Mouse (Mus musculus) cerebellum, adult 2 months (tissue): Measurements from ENCODE around the gene Fmnl2. TPM values are rescaled to one million over a fixed set of nuclear protein-coding genes. Genes with fewer than 3 reads are reported as not detected.

Experiments
- DNase-seq, 2 experiments: peaks; one replicate each; pipeline ENCODE4 v3.0.0; 2021
- H3K27ac ChIP-seq: fragments of 200-500 bp; 2 replicates; pipeline ENCODE4 v1.5.1; 2012; ENCODE audit warnings: low read length, control low read depth, inconsistent platforms; ENCODE audit not compliant: insufficient read depth
- H3K27me3 ChIP-seq: fragments of 200-500 bp; 2 replicates; pipeline ENCODE4 v1.6.1; 2012; ENCODE audit warnings: inconsistent platforms, mild to moderate bottlenecking, low read length, moderate library complexity; ENCODE audit not compliant: control insufficient read depth, insufficient read depth
- H3K4me1 ChIP-seq: fragments of 200-500 bp; 2 replicates; pipeline ENCODE4 v1.6.1; 2011; ENCODE audit warnings: low read length; ENCODE audit not compliant: control insufficient read depth, insufficient read depth
- H3K4me3 ChIP-seq: fragments of 200-500 bp; replicated peaks from 2 replicates; pipeline ENCODE3; 2011; ENCODE audit warnings: mild to moderate bottlenecking, low read depth, low read length, control low read depth; ENCODE audit not compliant: insufficient read depth
- CTCF ChIP-seq: fragments of 200-500 bp; IDR thresholded peaks from 2 replicates; pipeline ENCODE4 v1.5.1; 2011; ENCODE audit warnings: low read depth, mild to moderate bottlenecking, control low read depth, low read length, moderate library complexity, borderline replicate concordance; ENCODE audit not compliant: insufficient read depth
- POLR2A ChIP-seq: fragments of 200-500 bp; IDR thresholded peaks from 2 replicates; pipeline ENCODE4 v1.6.1; 2011; ENCODE audit warnings: low read length, control low read depth, borderline replicate concordance; ENCODE audit not compliant: insufficient read depth
- WGBS: fragments of 180-500 bp; shearing (Covaris S2); methylation state at CpG from one replicate; pipeline ENCODE4 v1.1.7; 2018; 5-methylcytosine and 5-hydroxymethylcytosine counted together
- polyA plus RNA-seq: library from polyadenylated mRNA; depleted of rRNA; stranded (reverse); fragments of >200 nt; gene quantifications from 2 replicates; pipeline ENCODE4 v1.2.3, GENCODE M21; 2012

Fmnl2 gene
- polyA plus RNA-seq, 1 experiment: 25.3 TPM

DNA sequence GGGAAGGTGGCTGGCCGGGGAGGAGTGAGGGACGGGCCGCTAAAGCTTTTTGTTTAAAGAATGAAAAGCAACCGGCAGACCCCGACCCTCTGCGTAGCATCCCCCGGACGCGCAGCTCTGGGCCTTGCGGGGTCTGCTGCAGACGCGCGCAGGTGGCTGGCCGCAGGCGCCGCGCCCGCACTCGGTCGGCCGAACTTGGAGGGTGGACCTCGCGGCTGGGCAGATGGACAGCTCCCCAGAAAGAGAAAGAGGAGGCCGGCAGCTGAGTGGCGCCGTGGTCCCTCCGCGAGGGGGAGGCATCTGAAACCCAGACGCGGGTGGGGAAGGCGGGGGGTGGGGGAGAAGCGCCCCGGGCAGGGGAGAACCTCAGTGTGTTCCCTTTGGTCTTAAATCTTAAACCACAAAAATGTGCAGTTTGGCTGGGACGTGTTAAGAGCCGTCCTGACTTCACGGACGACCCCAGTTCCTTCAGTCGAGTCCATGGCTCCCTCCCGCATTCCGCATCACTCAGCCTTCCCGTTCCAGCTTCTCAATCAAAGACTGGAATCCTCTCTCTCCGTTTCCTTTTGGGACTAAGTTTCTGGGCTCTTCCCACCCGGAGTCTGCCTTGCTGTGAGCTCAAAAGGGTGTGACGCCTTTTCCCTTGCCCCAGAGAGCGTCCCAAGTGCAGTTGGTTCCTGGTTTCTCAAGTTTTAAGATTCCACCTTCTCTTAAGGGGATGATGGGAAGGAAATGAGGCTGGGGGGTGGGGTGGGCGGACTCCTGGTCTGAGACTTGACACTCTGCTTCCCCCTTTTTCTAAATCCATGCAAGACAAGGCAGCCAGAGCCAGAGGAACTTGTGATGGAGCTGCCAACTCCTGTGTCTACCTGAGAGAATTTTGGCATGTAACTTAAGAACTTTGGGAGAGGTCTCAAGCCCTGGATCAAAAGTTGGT is 1.1 kb downstream of the Fmnl2 start:
- Histone ChIP-seq H3K27me3 (no peaks in the 10 kb centered on the region), H3K27ac (0 out of 2 replicates have a peak overlapping the region, but pooled peaks have one; percentile 12), H3K4me3 (peak overlapping the region; percentile 63), H3K4me1 (peaks cover 14% of the 10 kb centered on the region)
- no peak for TF ChIP-seq POLR2A
- no peak for TF ChIP-seq CTCF
- DNase-seq: peak; percentile 68 to 74
- WGBS: 1% methylated on average over 45 of the region's 46 CpGs

DNA sequence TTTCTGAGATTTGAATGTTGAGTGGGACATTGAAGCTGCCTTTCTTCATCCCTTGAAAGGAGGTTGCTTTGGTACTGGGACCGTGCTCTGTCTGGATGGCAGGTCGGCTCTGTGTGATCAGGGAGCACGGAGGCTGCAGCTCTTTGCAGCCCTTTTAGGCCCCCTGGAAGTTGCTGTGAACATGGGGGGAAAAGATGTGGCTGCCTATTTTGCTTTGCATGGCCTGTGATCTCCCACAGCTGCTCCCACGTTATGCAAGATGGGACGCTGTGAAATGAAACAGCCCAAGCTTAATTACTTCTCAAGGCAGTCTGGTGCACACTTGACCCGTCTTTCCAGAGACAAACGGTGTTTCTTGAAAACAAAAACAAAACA is 1.8 kb downstream of the Fmnl2 start:
- no peak for TF ChIP-seq POLR2A
- H3K4me1 ChIP-seq: peaks cover 14% of the 10 kb centered on the region
- H3K4me3 ChIP-seq: peak overlapping the region; percentile 33
- 21% methylated on average over 7 of the region's 7 CpGs for WGBS
- H3K27ac ChIP-seq: no peak overlapping the region
- H3K27me3 ChIP-seq: no peaks in the 10 kb centered on the region
- peak; percentile 19 to 29 for DNase-seq

DNA sequence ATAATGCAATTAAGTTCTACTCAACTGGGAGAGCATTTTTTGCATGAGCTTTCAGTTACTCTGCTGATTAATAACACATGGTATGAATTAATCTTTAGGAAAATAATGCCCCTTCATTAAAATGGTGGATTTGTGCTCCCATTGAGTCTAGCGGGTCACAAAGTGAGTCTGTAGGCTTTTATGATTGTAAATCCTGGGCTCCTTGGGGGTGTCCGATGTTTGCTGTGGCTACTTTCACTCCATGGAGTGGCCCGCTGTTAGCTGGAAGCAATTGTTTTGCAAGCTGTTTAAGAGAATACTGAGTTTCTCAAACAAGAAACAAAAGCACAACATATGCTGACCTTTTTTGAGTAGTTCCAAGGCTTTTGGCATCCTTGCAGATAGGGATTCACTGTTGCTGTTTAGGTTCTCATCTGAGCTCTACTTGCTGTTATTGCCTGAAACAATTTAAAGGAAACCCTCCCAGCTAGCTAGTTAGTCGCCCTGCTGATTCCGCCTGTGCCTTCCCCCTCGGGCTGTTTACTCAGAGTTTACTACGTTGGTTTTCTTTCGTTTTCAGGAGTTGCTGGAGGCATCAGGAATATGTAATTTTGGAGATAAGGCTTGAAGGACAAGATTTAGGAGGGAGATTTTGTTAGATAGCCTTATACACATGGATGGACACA is 2.6 kb downstream of the Fmnl2 start:
- TF ChIP-seq POLR2A (no peak), CTCF (no peak)
- Histone ChIP-seq H3K4me1 (peaks cover 14% of the 10 kb centered on the region), H3K4me3 (peak overlapping the region; percentile 33), H3K27ac (no peak overlapping the region), H3K27me3 (no peaks in the 10 kb centered on the region)
- peak in 1 of 2 experiments; percentile 44 for DNase-seq
- 22% methylated on average over 8 of the region's 8 CpGs for WGBS

DNA sequence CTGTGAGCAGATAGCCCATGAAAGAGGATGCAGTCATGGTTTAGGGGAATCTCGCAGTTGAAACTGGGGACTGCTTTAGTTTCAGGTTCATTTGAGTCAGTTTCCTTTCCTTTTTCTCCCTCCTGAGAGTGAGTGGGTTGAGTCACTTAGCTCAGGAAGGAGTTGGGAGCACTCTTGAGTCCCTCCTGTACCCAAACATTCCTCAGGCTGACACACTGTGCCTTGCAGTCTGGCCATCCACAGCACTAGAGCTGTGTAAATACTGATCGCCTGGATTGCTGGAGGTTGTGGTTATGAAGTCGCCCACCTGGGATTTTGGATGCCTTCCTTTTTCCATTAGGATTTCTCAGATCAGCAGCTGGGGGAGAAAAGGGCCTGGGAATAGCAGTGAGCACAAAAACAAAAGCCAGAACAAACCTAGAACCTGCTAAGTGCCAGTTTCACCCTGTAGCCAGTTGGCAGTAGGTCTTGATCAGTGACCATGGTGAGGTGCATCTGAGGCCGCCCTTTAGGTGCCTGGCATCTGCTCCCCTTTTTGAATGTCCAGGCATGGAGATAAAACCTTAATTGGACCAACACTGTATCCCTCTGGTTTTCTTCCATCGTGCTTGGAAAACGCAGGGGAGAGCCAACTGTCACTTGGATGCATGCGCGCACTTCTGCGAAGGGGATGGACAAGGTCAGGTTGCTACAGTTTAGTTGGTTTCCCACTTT is 4.5 kb downstream of the Fmnl2 start:
- Histone ChIP-seq H3K27ac (0 out of 2 replicates have a peak overlapping the region, but pooled peaks have one; percentile 29), H3K4me1 (peaks cover 14% of the 10 kb centered on the region), H3K27me3 (no peaks in the 10 kb centered on the region), H3K4me3 (no peak overlapping the region)
- DNase-seq: peak; percentile 31 to 61
- WGBS: 24% methylated on average over 9 of the region's 9 CpGs
- TF ChIP-seq CTCF (no peak), POLR2A (no peak)

DNA sequence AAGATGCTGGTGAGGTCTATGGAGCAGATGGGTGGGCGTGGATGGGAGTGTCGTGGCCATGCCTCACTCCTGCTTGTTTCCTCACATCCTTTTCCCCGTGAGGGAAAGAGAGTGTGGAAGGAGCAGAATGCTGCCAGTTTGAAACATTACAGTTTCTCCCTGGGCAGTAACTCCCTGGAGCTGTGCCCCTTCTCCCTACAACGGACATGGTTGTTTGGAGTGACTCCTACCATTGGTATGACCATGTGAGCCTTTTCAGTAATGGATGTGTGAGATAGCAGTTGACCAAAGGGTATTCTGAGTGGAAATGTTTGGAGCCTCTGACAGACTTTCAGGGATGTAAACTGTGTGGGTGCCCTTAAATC is 5.1 kb downstream of the Fmnl2 start:
- Histone ChIP-seq H3K27me3 (no peaks in the 10 kb centered on the region), H3K4me1 (peaks cover 14% of the 10 kb centered on the region), H3K4me3 (no peak overlapping the region), H3K27ac (no peak overlapping the region)
- TF ChIP-seq CTCF: no peak
- TF ChIP-seq POLR2A: no peak
- DNase-seq: no peak
- WGBS: 18% methylated on average over 4 of the region's 4 CpGs

DNA sequence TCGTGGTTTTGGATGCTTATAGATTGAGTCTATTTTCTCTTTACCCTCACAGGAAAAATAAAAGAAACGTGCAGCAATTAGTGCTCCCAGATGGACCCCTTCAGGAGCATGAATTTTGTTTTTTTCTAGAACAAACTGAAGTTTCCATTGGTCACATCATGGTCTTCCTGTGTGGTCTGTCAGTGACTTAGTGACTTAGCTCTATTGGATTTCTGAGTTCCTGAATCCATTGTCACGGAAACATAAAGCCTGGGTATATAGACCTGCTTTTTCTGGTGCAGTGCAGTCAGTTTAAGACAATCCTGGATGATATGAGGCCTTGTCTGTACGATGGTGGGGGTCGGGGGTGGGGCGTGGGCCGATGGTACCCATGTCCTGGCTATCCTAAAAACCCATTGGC is 7.0 kb downstream of the Fmnl2 start:
- H3K27me3 ChIP-seq: no peaks in the 10 kb centered on the region
- H3K4me1 ChIP-seq: peaks cover 14% of the 10 kb centered on the region
- DNase-seq: no peak
- TF ChIP-seq POLR2A: no peak
- TF ChIP-seq CTCF: no peak
- 95% methylated on average over 7 of the region's 7 CpGs for WGBS
- H3K4me3 ChIP-seq: no peak overlapping the region
- H3K27ac ChIP-seq: no peak overlapping the region

DNA sequence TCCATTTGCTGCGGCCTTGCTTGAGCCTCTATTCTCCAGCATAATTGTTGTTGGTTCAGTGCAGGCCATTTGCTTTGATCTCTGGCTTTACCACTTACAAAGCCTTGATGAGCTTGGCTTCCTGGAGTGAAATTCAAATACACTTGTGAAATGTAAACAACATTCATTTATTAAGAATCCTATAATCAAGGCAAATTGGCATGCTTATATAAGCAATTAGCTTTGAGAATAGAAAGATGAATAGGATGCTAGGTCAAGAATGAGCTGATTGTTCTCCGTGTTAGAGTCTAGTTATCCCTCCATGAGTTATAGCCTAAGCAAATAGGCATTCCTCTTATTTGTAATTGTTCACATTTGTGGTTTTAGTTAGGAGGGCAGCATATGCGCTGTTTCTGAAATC is 8.5 kb downstream of the Fmnl2 start:
- Histone ChIP-seq H3K4me1 (peaks cover 9% of the 10 kb centered on the region), H3K4me3 (no peak overlapping the region), H3K27me3 (no peaks in the 10 kb centered on the region), H3K27ac (no peak overlapping the region)
- no peak for TF ChIP-seq CTCF
- TF ChIP-seq POLR2A: no peak
- no peak for DNase-seq
- WGBS: 94% methylated on average over 3 of the region's 3 CpGs

DNA sequence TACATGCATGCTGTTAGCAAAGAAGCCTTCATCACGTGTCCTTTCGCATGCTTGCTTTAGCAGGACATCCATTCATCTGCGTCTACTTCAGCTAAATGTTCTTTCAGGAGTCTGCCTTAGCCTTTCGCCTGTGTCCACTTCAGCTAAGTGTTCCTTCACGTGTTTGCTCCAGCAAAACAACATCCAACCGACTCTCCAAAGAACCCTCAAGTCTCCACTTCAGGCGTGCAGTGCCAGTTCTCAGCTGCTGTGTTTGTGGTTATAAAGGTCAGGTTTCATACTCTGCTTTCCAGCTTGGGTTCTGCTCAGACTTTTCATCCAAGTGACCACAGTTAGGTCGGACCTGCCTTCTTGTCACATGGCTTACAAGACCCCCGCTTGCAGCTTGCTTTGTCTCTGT is 10.1 kb downstream of the Fmnl2 start:
- H3K4me1 ChIP-seq: peaks cover under 1% of the 10 kb centered on the region; the same call in 1 of the 2 replicates
- 96% methylated on average over 9 of the region's 9 CpGs for WGBS
- H3K4me3 ChIP-seq: no peak overlapping the region
- TF ChIP-seq POLR2A (no peak), CTCF (no peak)
- H3K27me3 ChIP-seq: no peaks in the 10 kb centered on the region
- no peak for DNase-seq
- no peak overlapping the region for H3K27ac ChIP-seq
